Mouse (Mus musculus): ENCODE measurements around the gene Cklf. TPM values are rescaled to one million over a fixed set of nuclear protein-coding genes. Genes with fewer than 3 reads are reported as not detected.

Gene Cklf
- total and polyA plus RNA-seq, 3 experiments: 20.7 to 38.8 (median 29.7) TPM

DNA sequence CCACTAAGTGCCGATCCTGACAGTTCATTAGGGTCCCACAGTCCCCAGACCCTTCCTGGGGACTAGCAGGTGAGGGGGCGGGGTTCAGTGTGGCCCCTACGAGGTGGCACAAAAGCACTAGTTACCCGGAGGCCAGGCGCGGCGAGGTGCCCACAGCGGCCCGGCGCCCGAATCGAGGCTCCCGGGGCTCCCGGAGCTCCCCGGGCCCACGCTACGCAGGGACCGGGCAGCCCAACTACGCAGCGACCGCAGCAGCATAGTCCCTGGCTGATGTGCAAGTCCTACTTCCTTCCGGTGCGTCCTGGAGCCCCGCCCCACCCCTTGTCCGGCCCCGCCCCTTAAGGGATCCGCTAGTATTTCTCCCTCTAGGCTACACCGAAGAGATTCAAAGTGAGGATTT lies 2.4 kb upstream of the Cklf start, which contains the start of gene Tk2:
Gene Tk2 (minus strand): TSS at position 283 of the 400 bp plus-strand sequence.
- in situ Hi-C loops (cut with MboI; ENCODE audit: low pct_ligation_motif_present, low pct_unique_long_range_greater_than_20kb, low sequenced_read_pairs): loop anchor here (10.0 kb wide), 1 partner anchor 87 kb away; the partner anchor contains the start of gene Cmtm3
- H3K4me1 ChIP-seq (ENCODE audit: control insufficient read depth in 1 of 2, insufficient read depth in 2 of 2): peaks cover 7 to 49% of the 10 kb centered on the region in 2 experiments
- H3K9ac ChIP-seq (ENCODE audit: insufficient read depth, low read depth): peak within 1 kb of the TSS; percentile 94
- peaks cover 3 to 17% of the 10 kb centered on the region in 2 experiments for H3K36me3 ChIP-seq (replicated peaks in 1 of 2; ENCODE audit: control insufficient read depth in 1 of 2, insufficient read depth in 1 of 2, low read length in 1 of 2)
- peak within 1 kb of the TSS; percentile 97 for H3K27ac ChIP-seq (ENCODE audit: insufficient read depth, low read depth)
- TF ChIP-seq KAT2A (IDR thresholded peaks at IDR 0.05; ENCODE audit: insufficient replicate concordance, low read length) (no peak), POLR2A (IDR thresholded peaks at IDR 0.05; ENCODE audit: low read depth, low read length) (peak; percentile 87), ELF1 (IDR thresholded peaks at IDR 0.05; ENCODE audit: low read depth, low read length) (peak; percentile 63), NELFE (IDR thresholded peaks at IDR 0.05; ENCODE audit: low read depth, low read length) (peak; percentile 80), USF1 (IDR thresholded peaks at IDR 0.05; ENCODE audit: low read depth, low read length) (no peak), ZC3H11A (IDR thresholded peaks at IDR 0.05; ENCODE audit: low read depth, low read length) (no peak), MAFK (IDR thresholded peaks at IDR 0.05; ENCODE audit: insufficient replicate concordance, low read length) (no peak), UBTF (IDR thresholded peaks at IDR 0.05; ENCODE audit: low read depth, low read length) (no peak), GABPA (IDR thresholded peaks at IDR 0.05; ENCODE audit: insufficient replicate concordance, low read depth, low read length) (no peak), ZMIZ1 (IDR thresholded peaks at IDR 0.05; ENCODE audit: low read depth, low read length) (peak; percentile 71), MAX (IDR thresholded peaks at IDR 0.05; ENCODE audit: low read length) (no peak), TBP (conservative IDR thresholded peaks at IDR 0.05; ENCODE audit: low read depth, low read length) (no peak), E2F4 (IDR thresholded peaks at IDR 0.05; ENCODE audit: insufficient replicate concordance, low read depth, low read length) (no peak), ZNF384 (IDR thresholded peaks at IDR 0.05; ENCODE audit: low read depth, low read length) (no peak), BHLHE40 (IDR thresholded peaks at IDR 0.05; ENCODE audit: low read depth, low read length) (0 out of 2 replicates have a peak, but pooled peaks have one; percentile 13), HCFC1 (IDR thresholded peaks at IDR 0.05; ENCODE audit: low read depth, low read length) (peak; percentile 68), TCF12 (IDR thresholded peaks at IDR 0.05; ENCODE audit: low read depth, low read length) (peak; percentile 63), RAD21 (IDR thresholded peaks at IDR 0.05; ENCODE audit: low read depth, low read length) (no peak), MAZ (IDR thresholded peaks at IDR 0.05; ENCODE audit: low read depth, low read length) (no peak), MYC (IDR thresholded peaks at IDR 0.05; ENCODE audit: low read depth, low read length) (no peak), JUN (IDR thresholded peaks at IDR 0.05; ENCODE audit: insufficient read depth, low read depth, low read length) (no peak)
- no peaks in the 10 kb centered on the region for H3K27me3 ChIP-seq (replicated peaks)
- DNase-seq (ENCODE audit: extremely low read depth): peak; percentile 90
- dilution Hi-C loops (cut with MboI; ENCODE audit: extremely low pct_ligation_motif_present, extremely low pct_unique_long_range_greater_than_20kb, low sequenced_read_pairs): no loop called here
- peak within 1 kb of the TSS; percentile 65 to 92 (median 87) for H3K4me3 ChIP-seq (replicated peaks in 1 of 3; ENCODE audit: low read depth in 2 of 3, low read length in 2 of 3, poor library complexity in 1 of 3)
- peak within 1 kb of the TSS; percentile 92 for H3K4me2 ChIP-seq (ENCODE audit: insufficient read depth, low read depth, poor library complexity, severe bottlenecking)
- peaks cover 2% of the 10 kb centered on the region; the same call in 1 of the 2 replicates for H3K79me2 ChIP-seq (replicated peaks; ENCODE audit: control insufficient read depth, extremely low read depth, insufficient read depth, poor library complexity, severe bottlenecking)
- H3K9me3 ChIP-seq (replicated peaks; ENCODE audit: low read length): no peaks in the 10 kb centered on the region

Measured in CH12.LX (cell line).